Mouse (Mus musculus) left cerebral cortex, postnatal 10 days (tissue): ENCODE data around the gene Ttc9b. TPM values are rescaled to one million over a fixed set of nuclear protein-coding genes. Genes with fewer than 3 reads are reported as not detected.
"Not testable (repeated sequence)": the region's sequence is repeated elsewhere in the genome, so short reads cannot be mapped to it uniquely, and the experiment has no call there.

Experiments used
- DNase-seq, 2 experiments: peaks; one replicate each; pipeline ENCODE4 v3.0.0; 2021 to 2022; ENCODE audit warnings: low spot score in 2 of 2, mixed read lengths in 1 of 2; ENCODE audit errors: extremely low spot score in 1 of 2
- intact Hi-C: fragments of 180-260 bp; cut with DNase I; formaldehyde crosslinking; loops from one replicate; pipeline ENCODE4 v1.15.1; 2025
- total RNA-seq, 2 experiments: library from RNA; stranded (reverse); gene quantifications; 2 replicates each; pipeline ENCODE4 v1.2.3; 2021

Ttc9b gene
- total RNA-seq, 2 experiments from 2014 or later: 139 to 145 TPM

GRCm38 (mm10) chr7:27631439-27631838, 22.3 kb upstream of the Ttc9b start:
- DNase-seq: no peak
- intact Hi-C loops: no loop called here

- intact Hi-C loops: no loop called here
- DNase-seq: no peak
Measured at GRCm38 (mm10) chr7:27633166-27633565, 20.5 kb upstream of the Ttc9b start.

DNA sequence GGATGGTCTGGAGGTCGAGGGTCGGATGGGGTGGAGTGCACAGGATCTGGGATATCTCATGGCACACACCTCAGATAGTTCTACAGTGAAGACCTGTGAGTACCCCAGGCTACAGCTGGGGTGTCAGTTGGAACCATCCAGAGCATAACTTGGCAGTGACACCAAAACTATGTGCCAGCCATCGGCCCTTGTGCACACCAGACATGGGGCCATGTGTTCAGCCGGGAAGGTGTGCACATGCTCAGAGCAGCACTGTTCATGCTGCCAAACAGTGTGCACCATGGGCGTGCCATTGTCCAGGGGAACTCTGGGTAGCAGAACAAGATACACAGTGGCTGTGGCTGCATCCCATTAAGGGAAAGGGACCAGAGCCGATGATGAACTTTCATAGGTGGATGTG, 19.0 kb upstream of the Ttc9b start:
- DNase-seq: no peak
- intact Hi-C loops: no loop called here

DNA sequence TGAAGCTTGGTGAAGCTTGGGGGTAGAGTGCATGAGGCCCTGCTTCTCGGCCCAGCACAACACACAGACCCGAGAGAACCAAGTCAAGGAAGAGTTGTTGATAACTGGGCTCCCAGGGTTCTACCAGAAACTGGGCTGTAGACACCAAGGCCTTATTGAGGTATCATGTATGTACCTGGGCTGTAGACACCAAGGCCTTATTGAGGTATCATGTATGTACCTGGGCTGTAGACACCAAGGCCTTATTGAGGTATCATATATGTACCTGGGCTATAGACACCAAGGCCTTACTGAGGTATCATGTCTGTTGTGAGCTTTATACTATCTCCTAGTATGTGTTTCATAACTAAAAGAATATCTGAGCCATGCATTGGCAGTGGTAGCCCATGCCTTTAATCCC, 18.6 kb upstream of the Ttc9b start:
- intact Hi-C loops, DNase-seq: not testable (repeated sequence)

DNA sequence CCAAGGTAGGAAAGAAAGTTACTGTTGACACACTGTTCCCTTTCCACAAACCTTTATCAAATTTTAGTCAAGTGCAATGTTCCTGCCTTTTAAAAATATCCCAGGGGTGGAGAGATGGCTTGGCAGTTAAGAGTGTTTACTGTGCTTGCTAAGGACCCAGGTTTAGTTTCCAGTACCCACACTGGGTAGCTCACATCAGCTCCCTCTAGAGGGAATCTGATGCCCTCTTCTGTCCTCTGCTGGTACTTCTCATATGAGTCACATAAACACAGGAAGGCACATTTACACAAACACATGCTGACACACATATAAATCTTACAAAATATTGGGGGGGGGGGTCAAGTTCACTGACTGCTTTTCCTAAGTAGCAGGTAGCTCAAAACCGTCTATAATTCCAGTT, 9.2 kb upstream of the Ttc9b start:
- intact Hi-C loops: no loop called here
- no peak for DNase-seq

DNA sequence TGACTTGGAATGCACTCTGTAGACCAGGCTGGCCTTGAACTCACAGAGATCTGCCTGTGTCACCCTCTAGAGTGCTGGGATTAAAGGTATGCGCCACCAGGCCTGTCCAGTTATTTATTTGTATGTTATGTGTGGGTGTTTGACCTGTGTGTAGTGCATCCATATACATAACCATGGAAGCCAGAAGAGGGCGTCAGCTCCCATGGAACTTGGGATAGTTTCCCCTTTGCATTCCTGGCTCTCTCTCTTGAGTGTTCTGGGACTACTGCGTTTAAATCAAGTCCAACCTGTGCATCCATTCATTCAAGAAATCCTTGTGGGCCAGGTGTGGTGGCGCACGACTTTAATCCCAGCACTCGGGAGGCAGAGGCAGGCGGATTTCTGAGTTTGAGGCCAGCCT, 7.2 kb upstream of the Ttc9b start:
- no peak for DNase-seq
- intact Hi-C loops: no loop called here

DNA sequence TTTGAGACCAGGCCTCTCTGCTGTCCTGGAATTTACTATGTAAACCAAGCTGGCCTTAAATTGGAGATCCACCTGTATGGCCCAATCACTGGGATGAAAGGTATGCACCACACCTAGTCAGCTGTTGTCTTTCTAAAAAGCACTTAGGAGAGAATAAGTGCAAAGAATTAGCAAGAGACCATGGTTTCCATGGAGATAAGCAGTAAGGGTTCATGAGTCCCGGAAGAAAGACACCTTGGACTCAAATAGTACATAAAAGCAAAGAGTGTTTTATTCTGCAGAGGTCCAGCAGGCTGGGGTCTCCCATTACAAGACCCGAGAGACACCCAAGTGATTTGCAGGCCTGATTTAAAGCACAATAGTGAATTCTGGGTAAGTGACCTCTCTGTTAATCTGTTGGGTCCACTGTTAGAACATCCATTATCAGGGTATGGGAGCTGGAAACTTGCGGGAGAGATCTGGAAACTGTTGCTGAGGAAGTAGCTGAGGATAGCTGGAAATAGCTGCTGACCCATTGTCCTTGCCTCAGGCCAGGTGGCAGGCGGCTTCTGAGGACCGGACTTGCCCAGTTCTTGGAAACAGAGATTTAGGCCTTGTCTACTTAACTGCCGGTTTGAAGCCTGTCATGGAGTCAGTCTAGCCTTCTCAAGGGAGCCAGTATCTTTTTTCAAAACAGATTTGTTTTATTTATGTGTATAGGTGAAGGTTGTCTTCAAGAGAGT, 6.3 kb upstream of the Ttc9b start:
- intact Hi-C loops: no loop called here
- DNase-seq: no peak

GRCm38 (mm10) chr7:27649723-27650122, 4.0 kb upstream of the Ttc9b start:
- DNase-seq: no peak
- intact Hi-C loops: no loop called here

- intact Hi-C loops: no loop called here
- DNase-seq: peak in 1 of 2 experiments; percentile 84
Measured at GRCm38 (mm10) chr7:27650949-27651348, 2.8 kb upstream of the Ttc9b start.

- peak in 1 of 2 experiments; percentile 69 for DNase-seq
- intact Hi-C loops: no loop called here
Measured at GRCm38 (mm10) chr7:27654607-27655276, 1.0 kb downstream of the Ttc9b start.

DNA sequence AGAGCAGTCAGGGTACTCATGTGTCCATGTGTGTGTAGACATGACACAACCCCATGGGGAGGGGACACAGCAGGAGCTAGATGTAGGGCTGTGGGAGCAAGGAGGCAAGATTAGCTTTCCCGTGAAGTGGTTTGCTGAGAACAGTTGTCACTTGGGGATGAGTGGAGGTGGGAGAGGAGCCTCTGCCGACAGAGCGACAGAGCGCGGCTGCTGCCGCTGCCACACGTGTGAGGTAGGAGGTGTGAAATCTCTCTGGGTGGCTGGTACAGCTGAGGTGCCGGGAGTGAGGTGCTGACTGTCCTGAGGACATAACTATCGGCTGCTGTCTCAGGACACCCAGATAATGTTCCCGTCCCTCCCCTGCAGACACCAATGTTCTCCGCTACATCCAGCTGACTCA, 1.8 kb downstream of the Ttc9b start:
- DNase-seq: no peak
- intact Hi-C loops: no loop called here

- DNase-seq: no peak
- intact Hi-C loops: no loop called here
Measured at GRCm38 (mm10) chr7:27656600-27656999, 2.9 kb downstream of the Ttc9b start.

DNA sequence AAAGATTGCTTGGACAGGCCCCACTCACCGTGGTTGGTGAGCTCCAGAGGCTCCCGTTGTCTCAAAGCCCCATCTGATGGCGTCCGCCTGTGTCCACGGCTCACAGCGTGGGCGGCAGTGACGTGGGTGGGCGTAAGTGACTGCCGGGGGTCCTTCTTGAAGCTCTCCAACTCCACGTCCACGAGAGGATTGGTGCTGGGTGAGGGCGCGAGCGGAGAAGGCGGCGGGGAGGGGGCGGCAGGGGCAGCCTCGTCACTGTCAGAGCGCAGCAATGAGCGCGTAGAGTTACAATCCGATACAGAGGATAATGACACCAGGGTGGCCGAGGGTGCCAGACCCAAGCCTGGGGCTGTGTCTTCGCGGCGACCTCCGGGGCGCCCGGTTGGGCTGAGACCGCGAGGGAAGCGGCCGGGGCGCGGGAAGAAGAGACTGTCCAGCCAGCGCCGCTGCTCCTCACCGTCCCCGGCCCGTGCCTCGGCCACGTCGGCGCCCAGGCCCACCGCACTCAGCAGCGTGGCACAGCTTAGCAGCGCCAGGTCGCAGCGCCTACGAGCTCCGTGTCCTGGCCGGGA, 4.2 kb downstream of the Ttc9b start:
- intact Hi-C loops: no loop called here
- DNase-seq: no peak

DNA sequence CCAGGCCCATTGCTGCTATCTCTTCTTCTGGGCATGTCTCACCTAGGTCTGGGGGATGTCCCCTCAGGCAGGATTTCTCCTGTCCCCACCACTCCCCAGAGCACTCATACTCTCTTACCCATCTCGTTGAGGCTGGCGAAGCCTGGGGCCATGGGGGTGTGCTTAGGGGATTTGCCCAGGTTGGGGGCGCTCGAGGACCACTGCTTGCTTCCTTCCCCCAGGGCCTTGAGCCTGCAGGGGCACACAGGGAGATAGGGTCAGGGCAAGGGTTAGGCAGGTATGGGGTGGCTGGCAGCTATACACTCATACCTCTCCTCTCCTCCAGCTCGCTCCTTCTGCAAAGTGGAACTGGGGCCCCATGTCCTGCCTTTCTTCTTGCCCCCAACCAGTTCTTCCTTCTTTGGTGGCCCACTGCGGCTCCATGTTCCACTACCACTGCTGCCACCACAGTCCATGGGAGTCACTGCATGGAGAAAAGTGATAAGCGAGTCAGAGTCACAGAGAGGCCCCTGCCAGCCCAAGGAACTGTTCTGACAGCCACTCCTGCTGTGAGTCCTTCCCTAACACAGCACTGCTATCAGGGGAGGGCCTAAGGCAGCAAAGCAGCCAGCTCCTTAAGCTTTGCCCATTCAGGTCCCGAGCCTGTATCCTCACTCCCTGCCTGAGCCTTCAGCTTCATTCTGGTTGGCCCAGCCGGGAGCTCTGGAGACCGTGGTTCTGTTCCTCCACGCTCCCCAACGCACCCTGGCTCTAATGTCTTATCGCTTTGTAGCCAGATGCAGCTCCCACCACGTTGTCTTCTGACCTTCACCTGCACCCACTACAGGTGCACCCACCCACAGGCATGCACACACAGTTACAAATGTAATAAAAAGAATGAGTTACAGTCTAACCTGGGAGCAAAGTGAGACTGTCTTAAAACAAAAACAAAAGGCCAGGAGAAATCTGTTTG, 5.3 kb downstream of the Ttc9b start:
- no peak for DNase-seq
- intact Hi-C loops: no loop called here

DNA sequence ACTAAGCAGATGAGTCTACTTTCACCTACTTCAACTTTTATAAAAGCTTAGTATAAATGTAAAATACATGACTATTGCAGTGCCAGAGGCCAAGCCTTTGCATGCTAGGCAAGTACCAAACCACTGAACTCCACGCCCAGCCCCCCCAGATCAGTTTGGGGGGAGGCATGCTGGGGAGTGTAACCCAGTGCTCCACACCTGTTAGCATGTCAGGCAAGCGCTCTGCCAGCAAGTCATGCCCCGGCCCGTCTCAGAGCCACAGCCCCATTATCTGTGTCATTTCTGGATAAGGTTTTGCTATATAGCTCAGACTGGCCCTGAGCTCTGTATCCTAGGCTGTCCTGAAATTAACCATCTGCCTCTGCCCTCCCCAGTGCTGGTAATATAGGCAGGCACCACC, 8.3 kb downstream of the Ttc9b start:
- intact Hi-C loops: no loop called here
- no peak for DNase-seq

- peak in 1 of 2 experiments; percentile 45 for DNase-seq
- intact Hi-C loops: no loop called here
Measured at GRCm38 (mm10) chr7:27673064-27673574, 19.4 kb downstream of the Ttc9b start.

GRCm38 (mm10) chr7:27673575-27674131, 19.9 kb downstream of the Ttc9b start:
- intact Hi-C loops: no loop called here
- peak in 1 of 2 experiments; percentile 71 for DNase-seq

- DNase-seq: no peak
- intact Hi-C loops: no loop called here
Measured at GRCm38 (mm10) chr7:27674195-27674521, 20.4 kb downstream of the Ttc9b start.
